25 mouse cellular contexts compared by ENCODE assay signal in the genomic region with DNA sequence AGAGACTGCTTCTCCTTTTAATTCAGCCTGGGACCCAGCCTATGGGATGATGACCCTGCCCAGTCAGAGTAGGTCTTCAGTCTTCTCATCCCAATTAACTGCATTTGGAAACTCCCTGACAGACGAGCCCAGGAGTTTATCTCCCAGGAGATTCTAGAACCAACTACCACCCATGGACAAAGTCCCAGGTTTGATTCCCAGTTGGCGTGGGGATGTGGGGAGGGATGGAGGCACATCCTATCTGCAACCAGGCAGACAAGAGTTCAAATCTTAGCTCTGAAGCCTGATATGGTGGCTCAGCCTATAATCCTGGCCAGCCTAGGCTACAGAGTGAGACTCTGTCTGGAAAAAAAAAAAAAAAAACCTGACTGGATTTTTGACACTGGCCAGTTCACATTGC. TPM values are rescaled to one million over a fixed set of nuclear protein-coding genes. Genes with fewer than 3 reads are reported as not detected.
"Had no signal": no experiment of that assay in that cellular context is flagged by ENCODE, and none has a peak within 500 bp of the region (broad histone marks: within the 10 kb centered on the region; RNA-seq: fewer than 3 reads in every experiment).

No protein-coding gene starts in this region.

- H3K4me3 ChIP-seq: left cerebral cortex, adult 2 months; liver, embryonic 15.5 days; lung, embryonic 15.5 days; megakaryocyte, embryonic 14.5 days; midbrain, embryonic 10.5 days; midbrain, embryonic 13.5 days; myocyte; neural tube, embryonic 13.5 days; stomach, embryonic 15.5 days had no signal

- H3K27me3 ChIP-seq: liver, embryonic 15.5 days; lung, embryonic 15.5 days; megakaryocyte, embryonic 14.5 days; midbrain, embryonic 13.5 days; neural tube, embryonic 13.5 days; stomach, embryonic 15.5 days had no signal

- H3K4me1 ChIP-seq: liver, embryonic 15.5 days; lung, embryonic 15.5 days; midbrain, embryonic 10.5 days; midbrain, embryonic 13.5 days; neural tube, embryonic 13.5 days; stomach, embryonic 15.5 days had no signal

- H3K9me3 ChIP-seq: liver, embryonic 15.5 days; lung, embryonic 15.5 days; megakaryocyte, embryonic 14.5 days; midbrain, embryonic 10.5 days; midbrain, embryonic 13.5 days; neural tube, embryonic 13.5 days; stomach, embryonic 15.5 days had no signal

- H3K9ac ChIP-seq: liver, embryonic 15.5 days; lung, embryonic 15.5 days; midbrain, embryonic 13.5 days; neural tube, embryonic 13.5 days; stomach, embryonic 15.5 days had no signal

- ATAC-seq: intestine, embryonic 16.5 days; midbrain, embryonic 13.5 days; midbrain, embryonic 16.5 days had no signal

- H3K4me2 ChIP-seq: liver, embryonic 15.5 days; lung, embryonic 15.5 days; midbrain, embryonic 13.5 days; neural tube, embryonic 13.5 days; stomach, embryonic 15.5 days had no signal

- DNase-seq: kidney, adult 18-20 months; kidney, adult 9 months; kidney, postnatal 36 days; layer of hippocampus, postnatal 36 days; lung, postnatal 10 days; lung, postnatal 36 days; retina, postnatal 1 day; right cerebral cortex, postnatal 25 days; spleen, adult 18-20 months; thymus, adult 2 months had no signal

- H3K27ac ChIP-seq: left cerebral cortex, adult 2 months; liver, embryonic 15.5 days; lung, embryonic 15.5 days; midbrain, embryonic 10.5 days; midbrain, embryonic 13.5 days; neural tube, embryonic 13.5 days; stomach, embryonic 15.5 days had no signal

RNA-seq across cellular contexts. Expression of gene Gp6, which starts 40.2 kb away (rescaled TPM):
- total RNA-seq: layer of hippocampus, postnatal 36 days; left cerebral cortex, postnatal 10 days; left cerebral cortex, postnatal 36 days; liver, adult 2 months had no signal
- polyA plus RNA-seq: kidney, embryonic 16.5 days; liver, adult 2 months; myocyte; thymus, adult 2 months had no signal
